Mouse (Mus musculus) lung, adult 18-20 months (tissue): ENCODE measurements at regions not wholly inside any gene's neighbourhood (a gene's known extent, or its start where the extent isn't known, plus 50 kb on each side); places are given as distances from the start of the nearest gene placed in this dataset.
A peak's percentile ranks its signal among the peaks of the same experiment; 100 is the strongest.
"Not testable (repeated sequence)": the region's sequence is repeated elsewhere in the genome, so short reads cannot be mapped to it uniquely, and the experiment has no call there.

Experiments
- DNase-seq, 2 experiments: peaks; one replicate each; pipeline ENCODE4 v3.0.0; 2022; ENCODE audit warnings: mixed read lengths in 2 of 2

DNA sequence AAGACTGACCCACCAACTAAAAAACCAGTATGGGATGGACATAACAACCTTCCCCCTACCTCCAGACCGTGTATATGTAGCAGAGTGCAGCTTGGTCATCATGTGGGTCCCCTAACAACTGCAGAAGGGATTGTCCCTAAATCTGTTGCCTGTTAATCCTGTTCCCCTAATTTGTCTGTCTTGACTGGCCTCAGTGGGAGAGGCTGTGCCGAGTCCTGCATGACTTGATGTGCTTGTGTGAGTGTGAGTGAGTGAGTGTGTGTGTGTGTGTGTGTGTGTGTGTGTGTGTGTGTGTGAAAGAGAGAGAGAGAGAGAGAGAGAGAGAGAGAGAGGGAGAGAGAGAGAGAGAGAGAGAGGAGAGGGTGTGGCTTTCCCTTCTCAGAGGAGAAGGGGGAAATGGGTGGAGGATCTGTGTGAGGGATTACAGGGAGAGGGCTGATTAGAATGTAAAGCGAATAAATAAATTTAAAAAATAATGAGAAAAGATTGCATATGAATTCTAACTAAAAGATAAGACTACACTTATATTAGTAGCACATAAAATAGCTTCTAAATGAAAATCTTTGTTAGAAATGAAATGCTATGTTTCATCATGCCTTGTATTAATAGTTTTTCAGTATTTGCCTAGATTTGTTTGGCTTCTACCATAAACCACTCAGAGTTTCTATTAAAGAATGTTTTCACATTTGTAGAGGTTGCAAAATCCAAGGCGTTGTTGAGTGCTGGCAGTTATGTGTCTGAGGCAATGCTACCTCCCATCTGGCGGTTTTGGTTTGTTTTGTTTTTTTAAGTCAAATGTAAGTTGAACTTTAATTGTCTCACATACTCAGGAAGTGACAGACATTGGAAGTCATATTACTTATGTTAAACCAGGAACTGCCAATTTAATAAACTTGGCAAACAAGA, 740.9 kb downstream of the Abca13 start:
- peak; percentile 6 to 26 for DNase-seq

GRCm38 (mm10) chr11:9962696-9963202, 771.0 kb downstream of the Abca13 start:
- DNase-seq, result no peak

- no peak for DNase-seq
Observed at GRCm38 (mm10) chr11:9982974-9983373, 791.2 kb downstream of the Abca13 start.

GRCm38 (mm10) chr11:9994601-9995166, 802.9 kb downstream of the Abca13 start:
- DNase-seq, result no peak

- no peak for DNase-seq
Observed at GRCm38 (mm10) chr11:9995356-9995755, 803.6 kb downstream of the Abca13 start.

DNA sequence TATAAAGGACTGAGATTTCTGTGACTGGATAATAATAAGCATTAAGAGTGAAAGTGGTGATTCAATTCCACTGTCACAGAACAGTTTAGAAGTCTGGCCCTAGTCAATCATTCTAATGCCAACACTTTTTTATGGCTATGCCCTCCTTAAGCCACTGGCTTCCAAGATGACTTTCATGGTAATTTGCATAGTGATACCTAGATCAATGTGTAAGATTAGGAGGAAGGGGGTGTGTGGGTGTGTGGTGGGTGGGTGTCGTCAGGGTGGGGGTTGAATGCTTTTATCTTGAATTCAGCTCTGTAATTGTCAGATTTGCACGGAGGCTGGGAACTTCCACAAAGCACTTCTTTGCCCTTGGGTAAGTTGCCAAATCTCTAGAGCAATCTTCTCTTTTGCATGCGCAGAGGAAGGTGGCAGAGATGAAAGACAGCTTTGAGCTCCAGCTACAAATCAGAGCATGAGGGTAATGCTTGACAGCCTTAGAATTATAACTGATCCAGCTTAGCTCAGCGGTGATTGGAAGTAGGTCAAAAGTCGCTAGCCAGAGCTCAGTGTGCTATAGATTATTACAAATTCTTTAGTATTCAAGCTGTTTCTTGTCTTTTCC, 805.9 kb downstream of the Abca13 start:
- DNase-seq, result peak; percentile 9 to 33

DNA sequence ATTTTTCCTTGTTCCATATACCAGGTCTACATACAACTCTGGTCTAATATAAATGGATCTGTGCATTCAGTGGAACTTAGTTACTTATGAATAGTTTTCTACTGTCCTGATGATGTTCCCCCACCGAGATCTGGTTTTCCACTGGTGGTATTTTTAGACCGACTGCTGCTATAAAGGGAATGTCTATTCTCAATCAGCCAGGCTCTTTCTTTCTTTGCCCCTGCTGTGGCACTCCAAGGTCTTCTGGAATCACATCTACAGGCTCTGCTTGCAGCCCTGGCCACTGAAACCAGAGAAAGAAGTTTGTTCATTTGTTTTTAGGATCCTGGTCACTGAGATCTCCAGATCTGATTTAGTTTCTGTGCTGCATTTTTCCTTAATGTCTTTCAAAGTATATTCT, 810.4 kb downstream of the Abca13 start:
- no peak for DNase-seq

GRCm38 (mm10) chr11:10006881-10007280, 815.1 kb downstream of the Abca13 start:
- DNase-seq, result no peak

GRCm38 (mm10) chr11:10046593-10046992, 854.9 kb downstream of the Abca13 start:
- no peak for DNase-seq

DNA sequence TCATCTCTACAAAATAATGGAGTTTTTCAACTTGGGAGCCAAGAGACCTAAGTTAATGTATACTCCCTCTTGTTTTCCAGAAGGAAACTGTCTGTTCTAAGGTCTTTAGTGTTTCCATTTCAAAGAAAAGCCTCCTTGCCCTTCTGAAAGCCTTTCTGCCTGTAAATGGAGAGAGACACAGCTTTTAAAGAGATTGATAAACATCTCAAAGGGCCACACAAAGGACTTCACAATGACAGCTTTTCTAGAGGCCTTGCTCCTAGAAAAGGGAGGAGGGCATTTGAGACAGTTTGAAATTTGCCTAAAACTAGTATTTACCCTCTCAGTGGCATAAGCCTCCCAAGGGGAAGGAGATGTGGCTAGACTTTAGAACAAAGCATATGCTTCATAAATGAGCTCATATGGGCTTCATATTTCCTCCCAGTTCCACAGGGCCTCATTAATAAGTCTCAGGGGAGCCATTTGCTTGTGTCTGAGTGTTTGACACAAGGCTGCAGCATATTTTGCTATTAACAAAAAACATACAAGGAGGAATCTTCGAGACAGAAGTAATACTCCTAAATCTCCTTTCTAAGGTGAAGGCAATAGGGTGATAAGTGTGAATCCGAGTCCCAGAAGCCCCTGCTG, 860.0 kb downstream of the Abca13 start:
- DNase-seq, result no peak

- DNase-seq, result no peak
Observed at GRCm38 (mm10) chr11:10071881-10072280, 880.1 kb downstream of the Abca13 start.

- DNase-seq, result no peak
Observed at GRCm38 (mm10) chr11:10087939-10088338, 896.2 kb downstream of the Abca13 start.

DNA sequence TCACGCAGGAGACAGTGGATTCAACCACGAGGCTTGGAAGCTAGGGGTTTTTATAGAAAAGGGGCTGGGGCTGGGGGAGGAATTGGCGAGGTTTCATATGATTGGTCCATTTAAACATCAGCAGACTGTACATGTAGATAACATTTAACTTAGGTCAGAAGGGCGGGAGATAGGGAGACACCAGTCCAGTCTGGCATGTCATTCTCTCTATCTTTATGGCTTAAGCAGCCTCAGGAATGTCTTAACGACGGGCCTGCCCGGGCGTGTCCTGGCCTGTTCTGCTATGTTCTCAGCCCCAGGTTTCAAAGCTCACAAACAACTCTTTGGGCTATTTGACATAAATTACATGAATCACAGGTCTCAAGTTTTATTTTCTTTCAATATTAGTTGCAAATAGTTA, 910.6 kb downstream of the Abca13 start:
- DNase-seq, result not testable (repeated sequence)

GRCm38 (mm10) chr11:10105077-10105476, 913.3 kb downstream of the Abca13 start:
- no peak for DNase-seq

- DNase-seq, result no peak
Observed at GRCm38 (mm10) chr11:10142161-10142560, 950.4 kb downstream of the Abca13 start.

DNA sequence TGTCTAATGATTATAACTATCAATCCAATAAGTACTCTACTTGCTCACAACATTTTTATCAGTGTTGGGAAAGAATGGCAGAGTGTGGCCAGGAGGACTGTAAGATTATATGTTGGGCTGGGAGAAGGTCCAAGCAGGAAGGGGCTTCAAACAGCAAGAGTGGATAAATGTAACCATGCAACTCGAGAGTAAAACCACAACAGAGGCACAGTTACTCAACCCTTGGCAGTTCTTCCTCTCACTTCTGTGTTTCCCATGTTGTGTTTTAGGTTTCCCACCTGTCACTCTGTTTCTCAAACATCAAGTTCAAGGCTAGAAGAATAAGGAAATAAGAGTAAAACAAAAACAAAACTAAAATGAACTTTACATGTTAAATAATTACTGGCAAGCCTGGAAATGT, 957.4 kb downstream of the Abca13 start:
- no peak for DNase-seq

DNA sequence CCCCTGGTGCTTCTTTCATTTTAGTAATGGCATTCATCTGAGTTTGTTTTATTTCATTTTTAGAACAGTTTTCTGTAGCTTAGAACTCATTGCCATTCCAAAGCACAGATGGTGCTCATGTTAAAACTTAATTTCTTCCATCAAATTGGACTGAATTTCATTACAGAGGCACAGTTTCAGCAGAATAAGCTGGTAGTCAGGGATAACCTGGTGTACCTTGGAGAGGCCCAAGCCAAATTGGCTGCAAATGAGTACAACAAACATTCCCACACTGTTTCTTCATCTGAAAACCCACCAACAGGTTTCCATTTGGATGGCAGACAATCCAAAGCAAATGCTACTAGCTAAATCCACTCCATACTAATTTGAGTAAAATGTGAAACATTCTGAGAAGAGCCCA, 960.2 kb upstream of the Vwc2 start:
- DNase-seq, result no peak

DNA sequence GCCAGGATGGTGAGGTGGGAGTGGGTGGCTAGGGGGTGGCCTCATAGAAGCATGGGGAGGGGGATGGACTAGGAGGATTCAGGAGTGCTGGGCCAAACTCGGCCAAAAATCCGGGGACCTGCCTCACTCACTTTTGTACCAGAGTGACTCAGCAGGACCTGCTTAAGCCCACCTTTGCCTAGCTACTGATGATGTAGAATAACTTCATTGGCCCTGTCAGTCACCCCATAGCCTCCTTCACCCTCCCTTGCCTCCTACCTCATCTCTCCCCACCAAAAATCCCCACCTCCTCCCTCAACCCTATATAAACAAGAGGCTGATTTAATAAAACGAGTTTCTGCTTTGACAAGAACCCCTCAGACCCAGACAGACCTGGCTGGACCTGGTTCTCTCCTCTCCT, 920.3 kb upstream of the Vwc2 start:
- no peak for DNase-seq

DNA sequence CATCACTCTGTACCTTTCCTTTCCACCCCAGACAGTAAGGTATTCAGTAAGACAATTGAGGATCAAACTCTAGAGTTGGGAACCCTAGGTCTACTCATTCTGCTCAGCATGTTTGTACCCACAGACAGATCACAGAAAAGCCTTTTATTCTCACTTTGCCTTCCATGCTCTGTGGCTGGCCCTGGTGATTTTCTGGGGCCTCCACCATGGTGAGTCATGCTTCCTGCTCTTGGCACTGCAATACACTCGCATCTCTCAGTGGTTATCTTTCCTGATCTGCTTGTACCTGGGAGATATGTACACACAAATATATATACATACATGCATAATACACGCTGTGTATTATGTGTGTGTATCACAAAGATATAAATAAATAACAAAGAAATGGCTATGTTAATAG, 919.2 kb upstream of the Vwc2 start:
- no peak for DNase-seq

DNA sequence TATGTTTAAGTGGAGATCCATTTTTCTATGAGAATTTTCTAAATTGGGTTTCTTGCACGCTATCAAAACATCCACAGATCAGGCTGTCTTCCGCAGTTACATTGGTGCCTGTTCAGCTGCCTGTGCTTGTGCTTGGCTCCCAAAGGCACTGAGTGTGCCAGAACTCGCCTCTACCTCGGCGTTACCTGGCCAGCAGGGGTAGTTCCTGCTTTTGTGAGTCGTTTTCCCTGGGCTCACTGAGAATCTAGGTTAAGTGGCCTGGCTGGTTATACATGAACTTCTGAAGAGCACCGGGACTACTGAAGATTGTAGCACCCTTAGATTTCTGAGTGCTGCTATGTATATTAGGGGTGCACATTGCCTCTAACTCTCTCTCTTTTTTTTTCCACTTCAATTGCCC, 913.0 kb upstream of the Vwc2 start:
- peak; percentile 32 to 55 for DNase-seq

- DNase-seq, result no peak
Observed at GRCm38 (mm10) chr11:10205257-10205656, 908.8 kb upstream of the Vwc2 start.
